Mouse (Mus musculus): ENCODE measurements at regions not wholly inside any gene's neighbourhood (a gene's known extent, or its start where the extent isn't known, plus 50 kb on each side); places are given as distances from the start of the nearest gene placed in this dataset.

DNA sequence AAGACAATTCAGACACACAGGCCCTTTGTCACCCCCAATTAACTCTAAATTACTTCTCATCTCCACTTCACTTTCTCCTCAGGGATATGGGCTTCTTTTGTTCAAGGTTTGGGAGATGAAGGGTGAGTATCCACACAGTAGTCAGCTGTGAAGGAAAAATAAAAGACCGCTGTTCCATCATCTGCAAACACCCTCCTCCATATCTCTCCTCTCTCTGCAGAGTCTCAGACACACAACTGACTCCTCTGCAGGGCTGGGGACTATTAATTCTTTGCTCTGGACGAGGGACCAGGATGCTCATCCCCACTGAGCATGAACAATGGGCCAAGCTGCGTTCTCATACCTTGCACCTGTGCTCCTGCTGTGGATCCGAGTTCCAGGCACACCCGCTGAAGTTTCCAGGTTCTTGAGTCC is 249.3 kb downstream of the Pdcd6ip start:
- no peak for TF ChIP-seq POLR2A (IDR thresholded peaks at IDR 0.05; ENCODE audit: insufficient read length, low read depth)
- no peak for TF ChIP-seq E2F4 (IDR thresholded peaks at IDR 0.05; ENCODE audit: insufficient read depth)
- TF ChIP-seq POLR2AphosphoS2 (IDR thresholded peaks at IDR 0.05; ENCODE audit: insufficient read length, low read depth) = no peak
- TF ChIP-seq CEBPB (IDR thresholded peaks at IDR 0.05; ENCODE audit: insufficient read depth, poor library complexity, severe bottlenecking) = no peak
- TF ChIP-seq USF1 (IDR thresholded peaks at IDR 0.05; ENCODE audit: low read depth) = no peak
- no peak for TF ChIP-seq TCF12 (IDR thresholded peaks at IDR 0.05; ENCODE audit: insufficient read depth, poor library complexity, severe bottlenecking)
- TF ChIP-seq REST (IDR thresholded peaks at IDR 0.05; ENCODE audit: insufficient read depth, insufficient read length) = no peak

Measured in myocyte (in vitro differentiated cells).